Mouse (Mus musculus): Measurements from ENCODE around the gene Cxcr4. TPM values are rescaled to one million over a fixed set of nuclear protein-coding genes. Genes with fewer than 3 reads are reported as not detected.

Gene Cxcr4
- polyA plus RNA-seq (2015; fragmentation: Nextera tagmentation; extraction: Ambion mirVana): 2.6 and 3.1 TPM in 2 replicates

GRCm38 (mm10) chr1:128592211-128592741 lies at the start of gene Cxcr4:
Gene Cxcr4, minus strand, starts transcription at chr1:128592293.

Other genes starting within 250 kb of the Cxcr4 start
- 32.1 and 34.0 TPM in 2 replicates for gene Mcm6, start 232.6 kb downstream of the Cxcr4 start, polyA plus RNA-seq (2015; fragmentation: Nextera tagmentation; extraction: Ambion mirVana)
- 109 and 113 TPM in 2 replicates for gene Dars, start 174.9 kb downstream of the Cxcr4 start, polyA plus RNA-seq (2015; fragmentation: Nextera tagmentation; extraction: Ambion mirVana)